Mouse (Mus musculus): ENCODE measurements around the gene Pmel. TPM values are rescaled to one million over a fixed set of nuclear protein-coding genes. Genes with fewer than 3 reads are reported as not detected.

The Pmel gene
- polyA plus RNA-seq (2015; fragmentation: Nextera tagmentation; extraction: Ambion mirVana), result 2.5 and 2.7 TPM in 2 replicates

DNA sequence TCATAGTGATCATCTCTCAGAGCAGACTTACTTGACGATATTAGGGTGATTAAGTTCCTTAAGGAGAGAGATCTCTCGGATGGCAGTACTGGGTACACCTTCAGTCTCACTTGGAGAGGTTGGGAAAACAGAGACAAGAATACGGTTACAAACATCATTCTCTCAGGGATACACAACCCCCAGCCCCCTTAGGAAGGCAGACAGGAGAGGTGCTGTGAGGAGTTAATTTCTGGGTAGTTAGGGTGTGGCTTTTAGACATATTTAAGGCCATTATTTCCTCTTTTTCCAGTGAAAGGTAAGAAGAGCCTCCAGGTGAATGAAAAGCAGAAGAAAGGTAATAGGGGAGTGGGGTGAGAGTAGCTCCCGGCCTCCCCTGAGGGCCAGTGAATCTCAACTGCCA is at the start of gene Pmel:
Pmel (plus strand) TSS at position 301 of the 400 bp plus-strand sequence.
- H3K9me3 ChIP-seq (replicated peaks), result no peaks in the 10 kb centered on the region
- H3K4me3 ChIP-seq, result peak within 1 kb of the TSS; percentile 81
- peak within 1 kb of the TSS; percentile 81 for H3K9ac ChIP-seq
- H3K36me3 ChIP-seq, result peaks cover 22% of the 10 kb centered on the region
- peak within 1 kb of the TSS; percentile 74 for H3K4me2 ChIP-seq
- 16% methylated on average over 4 of the region's 4 CpGs for WGBS
- ATAC-seq (replicated peaks; ENCODE audit: insufficient number of reproducible peaks, insufficient read depth, low FRiP score, low read depth), result no peak
- H3K27ac ChIP-seq, result peak within 1 kb of the TSS; percentile 98
- no peaks in the 10 kb centered on the region for H3K27me3 ChIP-seq
- peaks cover 35% of the 10 kb centered on the region for H3K4me1 ChIP-seq (replicated peaks)

- Histone ChIP-seq H3K4me3 (no peak overlapping the region), H3K27ac (no peak overlapping the region), H3K9me3 (replicated peaks) (no peaks in the 10 kb centered on the region), H3K27me3 (no peaks in the 10 kb centered on the region), H3K9ac (no peak overlapping the region), H3K4me2 (no peak overlapping the region), H3K4me1 (replicated peaks) (peaks cover 6% of the 10 kb centered on the region), H3K36me3 (no peaks in the 10 kb centered on the region)
- 37% methylated on average over 3 of the region's 3 CpGs for whole genome bisulfite sequencing
- ATAC-seq (replicated peaks; ENCODE audit: insufficient number of reproducible peaks, insufficient read depth, low FRiP score, low read depth), result no peak
Measured at GRCm38 (mm10) chr10:128655254-128655653, 48.7 kb upstream of the Pmel start.

GRCm38 (mm10) chr10:128656731-128657130 is 47.3 kb upstream of the Pmel start:
- no peak for ATAC-seq (replicated peaks; ENCODE audit: insufficient number of reproducible peaks, insufficient read depth, low FRiP score, low read depth)
- Histone ChIP-seq H3K4me3 (no peak overlapping the region), H3K4me2 (no peak overlapping the region), H3K36me3 (no peaks in the 10 kb centered on the region), H3K9me3 (replicated peaks) (no peaks in the 10 kb centered on the region), H3K4me1 (replicated peaks) (peaks cover 6% of the 10 kb centered on the region), H3K9ac (no peak overlapping the region), H3K27ac (no peak overlapping the region), H3K27me3 (no peaks in the 10 kb centered on the region)
- WGBS, result 79% methylated on average over 1 of the region's 1 CpGs

GRCm38 (mm10) chr10:128657844-128658243 is 46.2 kb upstream of the Pmel start:
- 54% methylated on average over 9 of the region's 9 CpGs for WGBS
- no peak for ATAC-seq (replicated peaks; ENCODE audit: insufficient number of reproducible peaks, insufficient read depth, low FRiP score, low read depth)

GRCm38 (mm10) chr10:128659490-128659889 is 44.5 kb upstream of the Pmel start:
- H3K9me3 ChIP-seq (replicated peaks), result no peaks in the 10 kb centered on the region
- H3K27me3 ChIP-seq, result no peaks in the 10 kb centered on the region
- no peak overlapping the region for H3K4me2 ChIP-seq
- H3K4me1 ChIP-seq (replicated peaks), result peaks cover 6% of the 10 kb centered on the region
- no peak overlapping the region for H3K9ac ChIP-seq
- H3K27ac ChIP-seq, result no peak overlapping the region
- H3K36me3 ChIP-seq, result no peaks in the 10 kb centered on the region
- no peak for ATAC-seq (replicated peaks; ENCODE audit: insufficient number of reproducible peaks, insufficient read depth, low FRiP score, low read depth)
- 40% methylated on average over 9 of the region's 9 CpGs for WGBS
- H3K4me3 ChIP-seq, result no peak overlapping the region

More at GRCm38 (mm10) chr10:128657844-128658243, 46.2 kb upstream of the Pmel start:
- Histone ChIP-seq H3K4me3 (no peak overlapping the region), H3K4me2 (no peak overlapping the region), H3K9me3 (replicated peaks) (no peaks in the 10 kb centered on the region), H3K27ac (no peak overlapping the region), H3K4me1 (replicated peaks) (peaks cover 6% of the 10 kb centered on the region), H3K36me3 (no peaks in the 10 kb centered on the region), H3K9ac (no peak overlapping the region), H3K27me3 (no peaks in the 10 kb centered on the region)

- H3K4me3 ChIP-seq, result no peak overlapping the region
- H3K9ac ChIP-seq, result no peak overlapping the region
- no peak overlapping the region for H3K27ac ChIP-seq
- H3K4me1 ChIP-seq (replicated peaks), result 0 out of 2 replicates have a peak, but pooled peaks cover 3% of the 10 kb centered on the region
- no peak for ATAC-seq (replicated peaks; ENCODE audit: insufficient number of reproducible peaks, insufficient read depth, low FRiP score, low read depth)
- H3K4me2 ChIP-seq, result no peak overlapping the region
- no peaks in the 10 kb centered on the region for H3K9me3 ChIP-seq (replicated peaks)
- no peaks in the 10 kb centered on the region for H3K27me3 ChIP-seq
- no peaks in the 10 kb centered on the region for H3K36me3 ChIP-seq
Measured at GRCm38 (mm10) chr10:128662465-128662864, 41.5 kb upstream of the Pmel start.

- Histone ChIP-seq H3K27me3 (no peaks in the 10 kb centered on the region), H3K9ac (no peak overlapping the region), H3K4me2 (no peak overlapping the region), H3K27ac (no peak overlapping the region), H3K4me1 (replicated peaks) (peaks cover 4% of the 10 kb centered on the region; the same call in 1 of the 2 replicates), H3K36me3 (no peaks in the 10 kb centered on the region), H3K9me3 (replicated peaks) (no peaks in the 10 kb centered on the region), H3K4me3 (no peak overlapping the region)
- no peak for ATAC-seq (replicated peaks; ENCODE audit: insufficient number of reproducible peaks, insufficient read depth, low FRiP score, low read depth)
- 51% methylated on average over 5 of the region's 5 CpGs for WGBS
Measured at GRCm38 (mm10) chr10:128663441-128664220, 40.4 kb upstream of the Pmel start.

DNA sequence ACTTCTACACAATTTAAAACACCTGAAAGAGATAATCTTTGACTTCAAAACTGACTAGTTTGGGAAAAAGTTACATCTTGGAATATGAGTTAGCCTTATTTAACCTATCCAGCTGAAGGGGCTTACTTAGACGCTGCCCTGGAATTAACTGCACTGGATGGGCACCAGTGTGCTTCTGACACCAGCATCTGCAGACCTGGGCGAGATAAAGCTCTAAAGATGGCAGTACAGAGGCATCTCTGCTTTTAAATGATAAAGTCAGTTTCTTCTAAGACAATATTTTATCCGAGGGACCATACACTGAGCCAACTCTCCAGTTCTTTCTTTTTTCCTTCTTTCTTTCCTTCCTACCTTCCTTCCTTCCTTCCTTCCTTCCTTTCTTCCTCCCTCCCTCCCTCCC is 39.2 kb upstream of the Pmel start:
- no peaks in the 10 kb centered on the region for H3K27me3 ChIP-seq
- H3K4me2 ChIP-seq, result no peak overlapping the region
- H3K4me1 ChIP-seq (replicated peaks), result peaks cover 9% of the 10 kb centered on the region; the same call in 1 of the 2 replicates
- WGBS, result 60% methylated on average over 3 of the region's 3 CpGs
- no peak overlapping the region for H3K4me3 ChIP-seq
- no peak overlapping the region for H3K9ac ChIP-seq
- H3K36me3 ChIP-seq, result no peaks in the 10 kb centered on the region
- H3K27ac ChIP-seq, result no peak overlapping the region
- no peaks in the 10 kb centered on the region for H3K9me3 ChIP-seq (replicated peaks)
- ATAC-seq (replicated peaks; ENCODE audit: insufficient number of reproducible peaks, insufficient read depth, low FRiP score, low read depth), result no peak

DNA sequence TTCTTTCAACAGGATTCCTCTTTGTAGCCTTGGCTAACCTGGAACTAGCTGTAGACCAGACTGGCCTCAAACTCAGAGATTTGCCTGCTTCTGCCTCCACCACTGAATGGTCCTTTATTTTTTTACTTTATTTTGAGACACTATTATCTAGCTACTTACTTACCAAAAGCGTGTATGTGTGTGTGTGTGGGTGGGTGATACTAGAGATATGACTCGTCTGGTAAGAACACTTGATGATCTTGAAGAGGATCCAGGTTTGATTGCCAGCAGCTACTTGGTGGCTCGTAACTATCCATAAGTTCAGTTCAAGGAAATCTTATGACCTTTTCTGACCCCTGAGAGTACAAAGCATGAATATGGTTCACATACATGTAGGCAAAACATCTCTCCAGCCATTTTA is 38.7 kb upstream of the Pmel start:
- H3K4me2 ChIP-seq, result no peak overlapping the region
- H3K4me1 ChIP-seq (replicated peaks), result peaks cover 9% of the 10 kb centered on the region; the same call in 1 of the 2 replicates
- no peak overlapping the region for H3K4me3 ChIP-seq
- H3K36me3 ChIP-seq, result no peaks in the 10 kb centered on the region
- no peak overlapping the region for H3K27ac ChIP-seq
- no peak for ATAC-seq (replicated peaks; ENCODE audit: insufficient number of reproducible peaks, insufficient read depth, low FRiP score, low read depth)
- 66% methylated on average over 3 of the region's 3 CpGs for WGBS
- no peaks in the 10 kb centered on the region for H3K9me3 ChIP-seq (replicated peaks)
- no peak overlapping the region for H3K9ac ChIP-seq
- H3K27me3 ChIP-seq, result no peaks in the 10 kb centered on the region

DNA sequence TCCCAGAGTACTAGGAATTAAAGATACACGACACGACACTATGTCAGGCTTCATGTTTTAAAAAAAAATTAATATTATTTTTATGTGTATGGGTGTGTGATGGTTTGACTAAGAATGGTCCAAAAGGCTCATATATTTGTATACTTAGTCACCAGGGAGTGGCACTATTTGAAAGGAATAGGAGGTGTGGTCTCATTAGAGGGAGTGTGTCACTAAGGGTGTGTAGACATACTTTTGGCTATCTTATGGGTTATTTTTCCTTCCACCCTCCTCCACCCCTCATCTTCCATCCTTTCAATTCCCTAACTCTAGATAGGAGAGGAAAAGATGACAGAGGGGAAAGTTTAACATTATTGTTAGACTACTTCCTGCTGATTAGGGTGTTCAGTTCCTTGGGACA is 38.2 kb upstream of the Pmel start:
- ATAC-seq (replicated peaks; ENCODE audit: insufficient number of reproducible peaks, insufficient read depth, low FRiP score, low read depth), result no peak
- 96% methylated on average over 2 of the region's 2 CpGs for WGBS
- H3K27me3 ChIP-seq, result no peaks in the 10 kb centered on the region
- no peak overlapping the region for H3K9ac ChIP-seq
- no peaks in the 10 kb centered on the region for H3K9me3 ChIP-seq (replicated peaks)
- no peak overlapping the region for H3K4me3 ChIP-seq
- no peak overlapping the region for H3K4me2 ChIP-seq
- H3K27ac ChIP-seq, result no peak overlapping the region
- no peaks in the 10 kb centered on the region for H3K36me3 ChIP-seq
- peaks cover 9% of the 10 kb centered on the region; the same call in 1 of the 2 replicates for H3K4me1 ChIP-seq (replicated peaks)

- peak overlapping the region; percentile 77 for H3K4me3 ChIP-seq
- peak overlapping the region; percentile 91 for H3K4me2 ChIP-seq
- no peaks in the 10 kb centered on the region for H3K36me3 ChIP-seq
- H3K9ac ChIP-seq, result peak overlapping the region; percentile 69
- peaks cover 15% of the 10 kb centered on the region for H3K4me1 ChIP-seq (replicated peaks)
- peak overlapping the region; percentile 28; the same call in 1 of the 2 replicates for H3K27ac ChIP-seq
- H3K27me3 ChIP-seq, result no peaks in the 10 kb centered on the region
- under 1% methylated on average over 42 of the region's 42 CpGs for WGBS
- no peaks in the 10 kb centered on the region for H3K9me3 ChIP-seq (replicated peaks)
- peak; percentile 48; the same call in 1 of the 2 replicates for ATAC-seq (replicated peaks; ENCODE audit: insufficient number of reproducible peaks, insufficient read depth, low FRiP score, low read depth)
Measured at GRCm38 (mm10) chr10:128668790-128669672, 35.0 kb upstream of the Pmel start.

All from heart, embryonic 15.5 days (tissue).